In genomic region chr4:142240874-142241273, GRCm38 (mm10) we compare ENCODE assay signal across 27 mouse cellular contexts. TPM values are rescaled to one million over a fixed set of nuclear protein-coding genes. Genes with fewer than 3 reads are reported as not detected.
DNase-seq lines count a peak whose midpoint lies in the region; ATAC-seq and TF ChIP-seq lines count a peak whose summit lies in the region.
"Had no signal": no experiment of that assay in that cellular context is flagged by ENCODE, and none has a peak within 500 bp of the region (broad histone marks: within the 10 kb centered on the region; RNA-seq: fewer than 3 reads in every experiment).

No protein-coding gene starts in this region.

- peak; percentile 46; the same call in 1 of the 2 replicates for TF ChIP-seq EP300 in ES-Bruce4 (IDR thresholded peaks at IDR 0.05; ENCODE audit: insufficient read depth, low read depth, low read length)

- H3K4me1 ChIP-seq in forebrain, embryonic 10.5 days = peaks cover 51% of the 10 kb centered on the region
- peaks cover 18% of the 10 kb centered on the region for H3K4me1 ChIP-seq in forebrain, embryonic 11.5 days (replicated peaks; ENCODE audit: control insufficient read depth, insufficient read depth, low read length)
- H3K4me1 ChIP-seq in ES-Bruce4 (ENCODE audit: control insufficient read depth, insufficient read depth, low read length) = peaks cover 18% of the 10 kb centered on the region
- peaks cover 48% of the 10 kb centered on the region for H3K4me1 ChIP-seq in limb, embryonic 10.5 days

- H3K27ac ChIP-seq in forebrain, embryonic 10.5 days = 0 out of 2 replicates have a peak overlapping the region, but pooled peaks have one; percentile 20
- no peak overlapping the region for H3K27ac ChIP-seq in forebrain, embryonic 11.5 days (ENCODE audit: low read depth, low read length)
- H3K27ac ChIP-seq in ES-Bruce4 (ENCODE audit: insufficient read depth, low read length) = no peak overlapping the region
- H3K27ac ChIP-seq in limb, embryonic 10.5 days = peak overlapping the region; percentile 53; the same call in 1 of the 2 replicates
- H3K27ac ChIP-seq: gastrocnemius, adult 2 months; hindbrain, embryonic 12.5 days; hindbrain, embryonic 15.5 days had no signal

- no peak overlapping the region for H3K4me2 ChIP-seq in forebrain, embryonic 11.5 days (ENCODE audit: low read depth, low read length, severe bottlenecking)
- H3K4me2 ChIP-seq: embryonic facial prominence, embryonic 13.5 days; heart, embryonic 11.5 days; hindbrain, embryonic 12.5 days; hindbrain, embryonic 15.5 days had no signal

- no peak for DNase-seq in forebrain, embryonic 10.5 days (ENCODE audit: extremely low spot score, low spot score)
- DNase-seq in forebrain, embryonic 11.5 days (ENCODE audit: low spot score) = no peak
- peak; percentile 39 for DNase-seq in embryo, embryonic 11 days
- DNase-seq in limb, embryonic 10.5 days (ENCODE audit: low spot score) = no peak
- DNase-seq in adrenal gland, postnatal 36 days = no peak
- no peak for DNase-seq in MN1 (ENCODE audit: low spot score)
- DNase-seq in cerebellum, postnatal 14 days = no peak
- DNase-seq: adrenal gland, adult 8-10 months; B cell, adult 2 months; cerebellum, adult 11 months; cerebellum, adult 2 months; cerebellum, postnatal 36 days; forebrain, postnatal 0 days; gastrocnemius, adult 2 months; gastrocnemius, postnatal 14 days; heart, adult 11 months had no signal

- no peak for TF ChIP-seq POLR2A in ES-Bruce4 (IDR thresholded peaks at IDR 0.05; ENCODE audit: insufficient read depth, low read length)

- H3K27me3 ChIP-seq in forebrain, embryonic 10.5 days (ENCODE audit: poor library complexity, severe bottlenecking) = peaks cover 24% of the 10 kb centered on the region
- H3K27me3 ChIP-seq in forebrain, embryonic 11.5 days (ENCODE audit: control insufficient read depth, insufficient read depth, low read length) = peaks cover 5% of the 10 kb centered on the region; the same call in 1 of the 2 replicates
- no peaks in the 10 kb centered on the region for H3K27me3 ChIP-seq in ES-Bruce4 (ENCODE audit: control insufficient read depth, insufficient read depth, low read length, poor library complexity, severe bottlenecking)
- H3K27me3 ChIP-seq in limb, embryonic 10.5 days (ENCODE audit: low read depth, poor library complexity, severe bottlenecking) = peaks cover 9% of the 10 kb centered on the region; the same call in 1 of the 2 replicates
- H3K27me3 ChIP-seq: CH12.LX; embryonic facial prominence, embryonic 13.5 days had no signal

- H3K9me3 ChIP-seq in forebrain, embryonic 10.5 days = no peaks in the 10 kb centered on the region
- H3K9me3 ChIP-seq in forebrain, embryonic 11.5 days (ENCODE audit: control insufficient read depth, low read length) = no peaks in the 10 kb centered on the region
- no peaks in the 10 kb centered on the region for H3K9me3 ChIP-seq in ES-Bruce4 (replicated peaks; ENCODE audit: control insufficient read depth, insufficient read depth, low read length, poor library complexity, severe bottlenecking)
- no peaks in the 10 kb centered on the region for H3K9me3 ChIP-seq in limb, embryonic 10.5 days (replicated peaks)
- H3K9me3 ChIP-seq: embryonic facial prominence, embryonic 13.5 days; hindbrain, embryonic 12.5 days; hindbrain, embryonic 15.5 days had no signal

- no peak for TF ChIP-seq CTCF in ES-Bruce4 (IDR thresholded peaks at IDR 0.05; ENCODE audit: low read depth, low read length)

- H3K9ac ChIP-seq in forebrain, embryonic 11.5 days (ENCODE audit: low read length) = no peak overlapping the region
- H3K9ac ChIP-seq in ES-Bruce4 (ENCODE audit: low read depth, poor library complexity, severe bottlenecking) = no peak overlapping the region
- H3K9ac ChIP-seq: embryonic facial prominence, embryonic 13.5 days; forebrain, postnatal 0 days; hindbrain, embryonic 12.5 days; hindbrain, embryonic 15.5 days had no signal

- H3K4me3 ChIP-seq in forebrain, embryonic 10.5 days = no peak overlapping the region
- H3K4me3 ChIP-seq in forebrain, embryonic 11.5 days (ENCODE audit: low read depth, low read length) = no peak overlapping the region
- H3K4me3 ChIP-seq in ES-Bruce4 (ENCODE audit: low read depth, low read length) = peak overlapping the region; percentile 2; the same call in 1 of the 2 replicates
- H3K4me3 ChIP-seq in limb, embryonic 10.5 days = no peak overlapping the region
- H3K4me3 ChIP-seq: embryonic facial prominence, embryonic 13.5 days; erythroblast, embryonic 14.5 days; gastrocnemius, adult 2 months; hindbrain, embryonic 12.5 days; hindbrain, embryonic 15.5 days had no signal

- H3K36me3 ChIP-seq in forebrain, embryonic 10.5 days (replicated peaks) = no peaks in the 10 kb centered on the region
- no peaks in the 10 kb centered on the region for H3K36me3 ChIP-seq in forebrain, embryonic 11.5 days (ENCODE audit: control insufficient read depth, insufficient read depth, low read length)
- H3K36me3 ChIP-seq in ES-Bruce4 (ENCODE audit: control insufficient read depth, insufficient read depth, low read length, poor library complexity, severe bottlenecking) = peaks cover 9% of the 10 kb centered on the region; the same call in 1 of the 2 replicates
- H3K36me3 ChIP-seq in limb, embryonic 10.5 days = no peaks in the 10 kb centered on the region
- H3K36me3 ChIP-seq: embryonic facial prominence, embryonic 13.5 days; hindbrain, embryonic 12.5 days; hindbrain, embryonic 15.5 days had no signal

- no peak for ATAC-seq in forebrain, embryonic 11.5 days (replicated peaks; ENCODE audit: low FRiP score)
- ATAC-seq: activated CD4-positive, CD25-positive, alpha-beta regulatory T cell, adult 4 months; forebrain, embryonic 14.5 days; forebrain, postnatal 0 days; intestine, postnatal 0 days had no signal

- 41% methylated on average over 5 of the region's 5 CpGs for WGBS in forebrain, embryonic 10.5 days
- WGBS in forebrain, embryonic 11.5 days = 65% methylated on average over 5 of the region's 5 CpGs
- 41% methylated on average over 5 of the region's 5 CpGs for WGBS in limb, embryonic 10.5 days

RNA-seq across cellular contexts. Expression of gene Kazn, which starts 1.7 kb away (rescaled TPM):
- 11.4 and 11.8 TPM in 2 replicates for polyA plus RNA-seq in forebrain, embryonic 10.5 days (2016; fragmentation: Nextera tagmentation; extraction: Ambion mirVana)
- polyA plus RNA-seq in forebrain, embryonic 11.5 days (2014; fragmentation: Nextera tagmentation; extraction: Ambion mirVana) = 17.3 and 18.1 TPM in 2 replicates
- 80.2 and 84.3 TPM in 2 replicates for polyA plus RNA-seq in ES-Bruce4 (2011; ENCODE audit: insufficient read depth, insufficient read length, low read depth, missing spikeins)
- 8.8 and 9.3 TPM in 2 replicates for polyA plus RNA-seq in limb, embryonic 10.5 days (2016; fragmentation: Nextera tagmentation; extraction: Ambion mirVana)
- 10 to 100 TPM; 21.7 to 25.1 TPM for total RNA-seq in adrenal gland, postnatal 36 days (2021)
- total RNA-seq: MEL had no signal
- polyA plus RNA-seq: activated CD4-positive, CD25-positive, alpha-beta regulatory T cell, adult 4 months had no signal

Comparison
In these comparisons a context has a peak if more than half of its experiments do, and no peak if none do; other contexts are left out.
1. H3K27ac ChIP-seq: peak in forebrain, embryonic 10.5 days (single experiment) and limb, embryonic 10.5 days (single experiment); none in forebrain, embryonic 11.5 days (single experiment) and ES-Bruce4 (single experiment).